Mouse (Mus musculus): Measurements from ENCODE around the gene Btf3l4. TPM values are rescaled to one million over a fixed set of nuclear protein-coding genes. Genes with fewer than 3 reads are reported as not detected.

Gene Btf3l4
- polyA plus RNA-seq, 1 experiment from 2014 or later: 249 TPM

- 0% methylated on average over 6 of the region's 6 CpGs for WGBS
These were observed 357 bp upstream of the Btf3l4 start for GRCm38 (mm10) chr4:108833828-108834114.

GRCm38 (mm10) chr4:108830698-108831097, 2.7 kb downstream of the Btf3l4 start:
- DNase-seq (ENCODE audit: low spot score) (no peak), ATAC-seq (replicated peaks; ENCODE audit: low FRiP score) (no peak)
- H3K27me3 ChIP-seq (ENCODE audit: control insufficient read depth, insufficient read depth, low read length): no peaks in the 10 kb centered on the region
- H3K4me2 ChIP-seq (ENCODE audit: low read depth, low read length, severe bottlenecking): no peak overlapping the region
- H3K9me3 ChIP-seq (ENCODE audit: control insufficient read depth, low read length): no peaks in the 10 kb centered on the region
- 89% methylated on average over 1 of the region's 1 CpGs for whole genome bisulfite sequencing
- H3K9ac ChIP-seq (ENCODE audit: low read length): no peak overlapping the region; the same call in 1 of the 2 replicates
- H3K27ac ChIP-seq (ENCODE audit: low read depth, low read length): no peak overlapping the region
- H3K36me3 ChIP-seq (ENCODE audit: control insufficient read depth, insufficient read depth, low read length): peaks cover 10% of the 10 kb centered on the region; the same call in 1 of the 2 replicates
- H3K4me1 ChIP-seq (replicated peaks; ENCODE audit: control insufficient read depth, insufficient read depth, low read length): peaks cover 4% of the 10 kb centered on the region; the same call in 1 of the 2 replicates
- no peak overlapping the region for H3K4me3 ChIP-seq (ENCODE audit: low read depth, low read length)

More at GRCm38 (mm10) chr4:108833828-108834114, 357 bp upstream of the Btf3l4 start:
- peak overlapping the region; percentile 100 for H3K27ac ChIP-seq (ENCODE audit: low read depth, low read length)
- H3K4me1 ChIP-seq (replicated peaks; ENCODE audit: control insufficient read depth, insufficient read depth, low read length): peaks cover 4% of the 10 kb centered on the region; the same call in 1 of the 2 replicates
- H3K36me3 ChIP-seq (ENCODE audit: control insufficient read depth, insufficient read depth, low read length): peaks cover 3% of the 10 kb centered on the region; the same call in 1 of the 2 replicates
- DNase-seq (ENCODE audit: low spot score) (no peak), ATAC-seq (replicated peaks; ENCODE audit: low FRiP score) (no peak)
- H3K9me3 ChIP-seq (ENCODE audit: control insufficient read depth, low read length): no peaks in the 10 kb centered on the region
- peak overlapping the region; percentile 74 for H3K4me2 ChIP-seq (ENCODE audit: low read depth, low read length, severe bottlenecking)
- no peaks in the 10 kb centered on the region for H3K27me3 ChIP-seq (ENCODE audit: control insufficient read depth, insufficient read depth, low read length)
- H3K4me3 ChIP-seq (ENCODE audit: low read depth, low read length): peak overlapping the region; percentile 98
- H3K9ac ChIP-seq (ENCODE audit: low read length): peak overlapping the region; percentile 99

- no peak overlapping the region for H3K9ac ChIP-seq (ENCODE audit: low read length)
- 98% methylated on average over 2 of the region's 2 CpGs for WGBS
- H3K4me1 ChIP-seq (replicated peaks; ENCODE audit: control insufficient read depth, insufficient read depth, low read length): no peaks in the 10 kb centered on the region; the same call in 1 of the 2 replicates
- H3K9me3 ChIP-seq (ENCODE audit: control insufficient read depth, low read length): no peaks in the 10 kb centered on the region
- H3K4me3 ChIP-seq (ENCODE audit: low read depth, low read length): no peak overlapping the region
- ATAC-seq (replicated peaks; ENCODE audit: low FRiP score) (no peak), DNase-seq (ENCODE audit: low spot score) (no peak)
- no peaks in the 10 kb centered on the region for H3K27me3 ChIP-seq (ENCODE audit: control insufficient read depth, insufficient read depth, low read length)
- peaks cover 15% of the 10 kb centered on the region; the same call in 1 of the 2 replicates for H3K36me3 ChIP-seq (ENCODE audit: control insufficient read depth, insufficient read depth, low read length)
- H3K4me2 ChIP-seq (ENCODE audit: low read depth, low read length, severe bottlenecking): no peak overlapping the region
- no peak overlapping the region for H3K27ac ChIP-seq (ENCODE audit: low read depth, low read length)
These were observed 6.8 kb downstream of the Btf3l4 start for GRCm38 (mm10) chr4:108826643-108827042.

GRCm38 (mm10) chr4:108826096-108826495, 7.3 kb downstream of the Btf3l4 start:
- ATAC-seq (replicated peaks; ENCODE audit: low FRiP score) (no peak), DNase-seq (ENCODE audit: low spot score) (no peak)
- H3K27me3 ChIP-seq (ENCODE audit: control insufficient read depth, insufficient read depth, low read length): no peaks in the 10 kb centered on the region
- no peaks in the 10 kb centered on the region for H3K9me3 ChIP-seq (ENCODE audit: control insufficient read depth, low read length)
- H3K9ac ChIP-seq (ENCODE audit: low read length): no peak overlapping the region
- no peaks in the 10 kb centered on the region for H3K4me1 ChIP-seq (replicated peaks; ENCODE audit: control insufficient read depth, insufficient read depth, low read length)
- no peak overlapping the region for H3K27ac ChIP-seq (ENCODE audit: low read depth, low read length)
- WGBS: 92% methylated on average over 1 of the region's 1 CpGs
- peaks cover 15% of the 10 kb centered on the region; the same call in 1 of the 2 replicates for H3K36me3 ChIP-seq (ENCODE audit: control insufficient read depth, insufficient read depth, low read length)
- H3K4me2 ChIP-seq (ENCODE audit: low read depth, low read length, severe bottlenecking): no peak overlapping the region
- H3K4me3 ChIP-seq (ENCODE audit: low read depth, low read length): no peak overlapping the region

GRCm38 (mm10) chr4:108825677-108826076, 7.7 kb downstream of the Btf3l4 start:
- H3K27me3 ChIP-seq (ENCODE audit: control insufficient read depth, insufficient read depth, low read length): no peaks in the 10 kb centered on the region
- no peak for DNase-seq (ENCODE audit: low spot score)
- no peak for ATAC-seq (replicated peaks; ENCODE audit: low FRiP score)
- H3K4me3 ChIP-seq (ENCODE audit: low read depth, low read length): no peak overlapping the region
- no peak overlapping the region for H3K4me2 ChIP-seq (ENCODE audit: low read depth, low read length, severe bottlenecking)
- H3K4me1 ChIP-seq (replicated peaks; ENCODE audit: control insufficient read depth, insufficient read depth, low read length): no peaks in the 10 kb centered on the region
- H3K36me3 ChIP-seq (ENCODE audit: control insufficient read depth, insufficient read depth, low read length): peaks cover 15% of the 10 kb centered on the region; the same call in 1 of the 2 replicates
- H3K9me3 ChIP-seq (ENCODE audit: control insufficient read depth, low read length): no peaks in the 10 kb centered on the region
- H3K27ac ChIP-seq (ENCODE audit: low read depth, low read length): no peak overlapping the region
- 98% methylated on average over 3 of the region's 3 CpGs for WGBS
- no peak overlapping the region for H3K9ac ChIP-seq (ENCODE audit: low read length)

GRCm38 (mm10) chr4:108811550-108811949, 21.9 kb downstream of the Btf3l4 start:
- DNase-seq (ENCODE audit: low spot score) (no peak), ATAC-seq (replicated peaks; ENCODE audit: low FRiP score) (no peak)
- Histone ChIP-seq H3K4me2 (ENCODE audit: low read depth, low read length, severe bottlenecking) (no peak overlapping the region), H3K36me3 (ENCODE audit: control insufficient read depth, insufficient read depth, low read length) (no peaks in the 10 kb centered on the region), H3K4me1 (replicated peaks; ENCODE audit: control insufficient read depth, insufficient read depth, low read length) (no peaks in the 10 kb centered on the region), H3K27ac (ENCODE audit: low read depth, low read length) (no peak overlapping the region), H3K27me3 (ENCODE audit: control insufficient read depth, insufficient read depth, low read length) (no peaks in the 10 kb centered on the region), H3K9ac (ENCODE audit: low read length) (no peak overlapping the region), H3K4me3 (ENCODE audit: low read depth, low read length) (no peak overlapping the region), H3K9me3 (ENCODE audit: control insufficient read depth, low read length) (no peaks in the 10 kb centered on the region)
- WGBS: 71% methylated on average over 6 of the region's 6 CpGs

- H3K36me3 ChIP-seq (ENCODE audit: control insufficient read depth, insufficient read depth, low read length): no peaks in the 10 kb centered on the region
- H3K27me3 ChIP-seq (ENCODE audit: control insufficient read depth, insufficient read depth, low read length): no peaks in the 10 kb centered on the region
- H3K9me3 ChIP-seq (ENCODE audit: control insufficient read depth, low read length): no peaks in the 10 kb centered on the region
- ATAC-seq (replicated peaks; ENCODE audit: low FRiP score) (no peak), DNase-seq (ENCODE audit: low spot score) (no peak)
- no peak overlapping the region for H3K4me3 ChIP-seq (ENCODE audit: low read depth, low read length)
- no peak overlapping the region for H3K9ac ChIP-seq (ENCODE audit: low read length)
- H3K4me1 ChIP-seq (replicated peaks; ENCODE audit: control insufficient read depth, insufficient read depth, low read length): no peaks in the 10 kb centered on the region
- H3K27ac ChIP-seq (ENCODE audit: low read depth, low read length): no peak overlapping the region
- no peak overlapping the region for H3K4me2 ChIP-seq (ENCODE audit: low read depth, low read length, severe bottlenecking)
- WGBS: 65% methylated on average over 4 of the region's 4 CpGs
These were observed 22.3 kb downstream of the Btf3l4 start for GRCm38 (mm10) chr4:108811142-108811541.

GRCm38 (mm10) chr4:108803535-108803934, 29.9 kb downstream of the Btf3l4 start:
- H3K36me3 ChIP-seq (ENCODE audit: control insufficient read depth, insufficient read depth, low read length): no peaks in the 10 kb centered on the region
- no peaks in the 10 kb centered on the region for H3K9me3 ChIP-seq (ENCODE audit: control insufficient read depth, low read length)
- H3K4me1 ChIP-seq (replicated peaks; ENCODE audit: control insufficient read depth, insufficient read depth, low read length): no peaks in the 10 kb centered on the region
- WGBS: 93% methylated on average over 2 of the region's 2 CpGs
- no peak overlapping the region for H3K4me2 ChIP-seq (ENCODE audit: low read depth, low read length, severe bottlenecking)
- DNase-seq (ENCODE audit: low spot score) (no peak), ATAC-seq (replicated peaks; ENCODE audit: low FRiP score) (no peak)
- no peak overlapping the region for H3K27ac ChIP-seq (ENCODE audit: low read depth, low read length)
- H3K9ac ChIP-seq (ENCODE audit: low read length): no peak overlapping the region
- H3K27me3 ChIP-seq (ENCODE audit: control insufficient read depth, insufficient read depth, low read length): no peaks in the 10 kb centered on the region
- no peak overlapping the region for H3K4me3 ChIP-seq (ENCODE audit: low read depth, low read length)

- H3K4me2 ChIP-seq (ENCODE audit: low read depth, low read length, severe bottlenecking): no peak overlapping the region
- H3K4me1 ChIP-seq (replicated peaks; ENCODE audit: control insufficient read depth, insufficient read depth, low read length): 0 out of 2 replicates have a peak, but pooled peaks cover 3% of the 10 kb centered on the region
- ATAC-seq (replicated peaks; ENCODE audit: low FRiP score) (no peak), DNase-seq (ENCODE audit: low spot score) (peak; percentile 76)
- H3K27me3 ChIP-seq (ENCODE audit: control insufficient read depth, insufficient read depth, low read length): no peaks in the 10 kb centered on the region
- H3K36me3 ChIP-seq (ENCODE audit: control insufficient read depth, insufficient read depth, low read length): no peaks in the 10 kb centered on the region
- H3K9ac ChIP-seq (ENCODE audit: low read length): no peak overlapping the region
- H3K9me3 ChIP-seq (ENCODE audit: control insufficient read depth, low read length): no peaks in the 10 kb centered on the region
- H3K4me3 ChIP-seq (ENCODE audit: low read depth, low read length): no peak overlapping the region
- H3K27ac ChIP-seq (ENCODE audit: low read depth, low read length): no peak overlapping the region
- WGBS: 55% methylated on average over 2 of the region's 2 CpGs
These were observed 35.2 kb downstream of the Btf3l4 start for GRCm38 (mm10) chr4:108798083-108798830.

All from forebrain, embryonic 11.5 days (tissue).